Mouse (Mus musculus) left cerebral cortex, postnatal 36 days (tissue): ENCODE measurements around the gene Fsip1. TPM values are rescaled to one million over a fixed set of nuclear protein-coding genes. Genes with fewer than 3 reads are reported as not detected.
"Not testable (repeated sequence)": the region's sequence is repeated elsewhere in the genome, so short reads cannot be mapped to it uniquely, and the experiment has no call there.

Experiments used
- DNase-seq, 2 experiments: peaks; one replicate each; pipeline ENCODE4 v3.0.0; 2021 to 2022; ENCODE audit warnings: low spot score in 2 of 2, mixed read lengths in 1 of 2
- intact Hi-C: fragments of 180-260 bp; cut with DNase I; formaldehyde crosslinking; loops from one replicate; pipeline ENCODE4 v1.15.1; 2025
- total RNA-seq, 2 experiments: library from RNA; stranded (reverse); gene quantifications; 2 replicates each; pipeline ENCODE4 v1.2.3; 2021

Fsip1 gene
- total RNA-seq = under 1 TPM; 0.20 to 0.48 TPM

- DNase-seq = peak; percentile 45 to 60
- intact Hi-C loops = no loop called here
These were observed at the start of gene Fsip1 for GRCm38 (mm10) chr2:118256621-118257053. Gene Fsip1, minus strand, starts transcription at chr2:118256966.

DNA sequence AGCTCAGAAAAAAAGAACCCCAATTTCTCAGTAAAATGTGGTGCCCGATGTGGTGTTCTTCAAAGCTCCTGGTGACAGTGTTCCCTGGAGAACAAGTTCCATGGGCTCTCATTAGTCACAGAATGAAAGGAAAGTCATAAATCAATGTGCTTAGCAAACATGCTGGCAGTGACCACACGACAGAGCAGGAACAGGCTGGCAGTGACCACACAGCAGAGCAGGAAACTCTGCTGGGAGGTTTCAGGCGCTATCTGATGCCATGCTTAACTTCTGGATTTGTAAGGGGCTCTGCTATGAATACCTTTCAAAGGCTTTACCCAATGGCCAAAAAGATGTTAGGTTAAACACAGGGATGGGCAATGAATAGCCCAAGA is 49.7 kb upstream of the Fsip1 start:
- DNase-seq = no peak
- intact Hi-C loops = no loop called here

DNA sequence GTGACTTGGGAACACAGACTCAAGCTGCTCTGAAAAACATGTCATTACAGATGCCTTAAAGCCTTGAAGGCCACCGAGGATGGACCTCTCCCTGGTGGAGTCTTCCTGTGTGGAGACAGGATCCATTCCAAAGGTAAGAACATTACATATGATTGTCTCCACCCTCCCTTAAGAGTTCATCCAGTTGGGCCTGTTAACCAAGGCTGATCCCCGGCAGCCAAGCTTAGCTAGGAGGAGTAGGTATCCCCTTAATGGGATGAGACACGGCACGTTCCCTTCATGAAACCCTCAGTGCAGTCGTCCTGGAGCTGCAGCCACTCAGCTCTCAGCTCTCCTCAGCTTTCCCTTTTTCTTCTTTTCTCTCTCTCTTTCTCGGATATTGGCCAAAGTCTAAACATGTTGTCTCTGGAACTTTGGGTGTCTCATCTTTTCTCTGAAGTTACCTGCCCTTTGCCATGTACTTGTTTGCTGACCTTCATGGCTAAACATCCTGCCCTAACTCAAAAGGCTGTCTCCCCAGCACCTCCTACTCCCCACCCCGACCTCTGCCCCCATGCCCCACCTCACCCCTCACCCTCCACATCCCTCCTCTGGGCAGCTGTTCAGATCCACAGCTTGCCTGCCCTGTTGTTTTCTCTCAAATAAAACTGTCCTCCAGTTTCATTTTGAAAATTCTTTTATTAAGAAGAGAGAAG is 49.2 kb upstream of the Fsip1 start:
- intact Hi-C loops = no loop called here
- no peak for DNase-seq

DNA sequence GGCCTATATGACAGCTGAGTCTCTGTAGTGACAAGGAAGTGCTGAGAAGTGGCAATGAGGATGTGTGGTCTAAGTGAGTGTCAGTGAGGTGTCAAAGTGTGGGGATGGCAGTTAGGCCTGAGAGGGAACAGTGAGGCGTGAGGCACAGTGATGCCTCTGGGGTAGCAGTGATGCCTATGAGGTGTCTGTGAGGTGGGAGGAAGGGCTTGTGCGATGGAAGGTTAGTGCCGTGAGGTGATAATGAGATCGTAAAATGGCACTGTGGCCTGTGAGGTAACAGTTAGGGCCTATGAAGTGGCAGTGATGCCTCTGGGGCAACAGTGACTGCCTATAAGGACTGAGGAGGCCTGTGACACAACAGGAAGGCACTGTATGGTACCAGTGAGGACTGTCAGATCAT is 46.7 kb upstream of the Fsip1 start:
- intact Hi-C loops = no loop called here
- DNase-seq = no peak

- intact Hi-C loops = no loop called here
- no peak for DNase-seq
These were observed 44.9 kb upstream of the Fsip1 start for GRCm38 (mm10) chr2:118301656-118302055.

GRCm38 (mm10) chr2:118301041-118301545 is 44.3 kb upstream of the Fsip1 start:
- DNase-seq = no peak
- intact Hi-C loops = no loop called here

DNA sequence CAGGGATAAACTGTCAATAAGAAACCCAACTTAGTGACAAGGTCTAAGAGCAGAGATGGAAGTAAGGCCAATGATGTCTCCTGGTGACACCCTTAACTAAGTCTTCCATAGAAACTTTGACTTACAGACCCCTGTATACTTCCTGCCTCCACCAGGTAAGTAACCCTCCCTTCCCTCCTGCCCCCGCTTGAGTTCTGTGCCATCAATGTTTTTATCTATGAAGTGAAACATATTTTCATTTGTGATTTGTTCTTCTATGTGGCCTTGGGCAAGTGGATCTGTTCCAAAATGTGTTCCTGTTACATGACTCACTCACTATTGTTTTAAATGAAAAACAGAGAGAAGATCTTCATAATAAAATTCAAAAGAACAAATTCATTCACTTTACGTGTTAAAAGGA is 43.2 kb upstream of the Fsip1 start:
- DNase-seq = no peak
- intact Hi-C loops = no loop called here

GRCm38 (mm10) chr2:118298601-118299000 is 41.8 kb upstream of the Fsip1 start:
- DNase-seq = no peak
- intact Hi-C loops = no loop called here

- intact Hi-C loops = no loop called here
These were observed 41.2 kb upstream of the Fsip1 start for GRCm38 (mm10) chr2:118297966-118298365.

GRCm38 (mm10) chr2:118295505-118295904 is 38.7 kb upstream of the Fsip1 start:
- intact Hi-C loops = no loop called here
- no peak for DNase-seq

More at GRCm38 (mm10) chr2:118297966-118298365, 41.2 kb upstream of the Fsip1 start:
- DNase-seq = no peak

DNA sequence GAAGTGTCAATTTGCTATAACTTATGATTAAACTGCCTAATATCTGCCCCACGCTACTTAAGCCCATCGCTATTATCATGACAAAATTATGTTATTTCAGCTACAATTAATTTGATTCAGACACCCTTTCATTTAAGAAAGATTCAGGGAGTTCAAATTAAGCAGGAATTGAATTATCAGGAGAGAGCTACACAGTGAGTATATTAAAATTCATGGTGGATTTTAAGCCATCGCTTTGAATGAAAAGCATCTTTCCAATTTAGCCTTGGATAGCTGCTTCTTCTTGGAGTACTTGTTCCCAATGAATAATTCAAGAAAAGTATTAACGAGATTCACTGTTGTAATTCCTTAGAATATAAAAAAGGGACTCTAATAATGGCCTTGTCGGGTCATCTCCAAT is 36.8 kb upstream of the Fsip1 start:
- no peak for DNase-seq
- intact Hi-C loops = no loop called here

- intact Hi-C loops, DNase-seq: not testable (repeated sequence)
These were observed 32.3 kb upstream of the Fsip1 start for GRCm38 (mm10) chr2:118289066-118289460.

GRCm38 (mm10) chr2:118288326-118289065 is 31.7 kb upstream of the Fsip1 start:
- intact Hi-C loops = no loop called here
- no peak for DNase-seq

- DNase-seq = no peak
- intact Hi-C loops = no loop called here
These were observed 30.9 kb upstream of the Fsip1 start for GRCm38 (mm10) chr2:118287678-118288077.

DNA sequence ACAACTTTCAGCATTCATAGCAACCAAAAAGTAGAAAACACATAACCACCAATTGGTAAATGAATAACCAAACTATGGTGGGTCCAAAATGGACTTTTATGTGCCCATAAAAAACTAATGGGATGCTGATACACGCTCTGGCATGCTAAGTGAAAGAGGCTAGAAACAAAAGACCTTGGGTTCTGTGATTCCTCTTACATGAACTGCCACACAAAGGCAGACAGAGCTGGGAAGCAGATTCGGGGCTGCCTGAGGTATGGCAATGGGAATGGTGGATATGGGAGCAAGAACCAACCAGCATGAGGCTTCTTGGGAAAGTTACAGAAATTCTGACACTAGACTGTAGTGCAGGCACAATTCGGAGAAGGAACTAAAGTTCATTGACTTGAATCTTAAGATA is 25.7 kb upstream of the Fsip1 start:
- intact Hi-C loops = no loop called here
- no peak for DNase-seq

- intact Hi-C loops = no loop called here
- no peak for DNase-seq
These were observed 21.5 kb upstream of the Fsip1 start for GRCm38 (mm10) chr2:118278249-118278648.

GRCm38 (mm10) chr2:118271606-118272005 is 14.8 kb upstream of the Fsip1 start:
- DNase-seq = no peak
- intact Hi-C loops = no loop called here

GRCm38 (mm10) chr2:118270213-118270612 is 13.4 kb upstream of the Fsip1 start:
- DNase-seq = no peak
- intact Hi-C loops = no loop called here

DNA sequence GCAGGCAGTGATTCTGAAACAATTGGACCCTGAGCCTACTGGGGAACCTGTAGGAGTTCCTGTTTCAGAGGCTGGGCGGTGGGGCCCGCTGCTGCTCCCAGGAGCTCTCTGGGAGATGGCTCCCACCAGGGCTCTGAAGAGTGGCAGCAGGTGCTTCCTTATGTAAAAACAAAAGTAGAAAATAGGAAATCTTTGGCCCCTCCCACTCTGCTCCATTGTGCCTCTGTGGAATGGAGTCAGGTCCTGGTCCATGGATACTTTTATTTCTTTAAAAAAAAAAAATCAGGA is 7.1 kb upstream of the Fsip1 start:
- no peak for DNase-seq
- intact Hi-C loops = loop anchor here (2.0 to 10.0 kb wide), 4 partner anchors 73 to 621 kb away; no protein-coding TSS in a partner anchor

DNA sequence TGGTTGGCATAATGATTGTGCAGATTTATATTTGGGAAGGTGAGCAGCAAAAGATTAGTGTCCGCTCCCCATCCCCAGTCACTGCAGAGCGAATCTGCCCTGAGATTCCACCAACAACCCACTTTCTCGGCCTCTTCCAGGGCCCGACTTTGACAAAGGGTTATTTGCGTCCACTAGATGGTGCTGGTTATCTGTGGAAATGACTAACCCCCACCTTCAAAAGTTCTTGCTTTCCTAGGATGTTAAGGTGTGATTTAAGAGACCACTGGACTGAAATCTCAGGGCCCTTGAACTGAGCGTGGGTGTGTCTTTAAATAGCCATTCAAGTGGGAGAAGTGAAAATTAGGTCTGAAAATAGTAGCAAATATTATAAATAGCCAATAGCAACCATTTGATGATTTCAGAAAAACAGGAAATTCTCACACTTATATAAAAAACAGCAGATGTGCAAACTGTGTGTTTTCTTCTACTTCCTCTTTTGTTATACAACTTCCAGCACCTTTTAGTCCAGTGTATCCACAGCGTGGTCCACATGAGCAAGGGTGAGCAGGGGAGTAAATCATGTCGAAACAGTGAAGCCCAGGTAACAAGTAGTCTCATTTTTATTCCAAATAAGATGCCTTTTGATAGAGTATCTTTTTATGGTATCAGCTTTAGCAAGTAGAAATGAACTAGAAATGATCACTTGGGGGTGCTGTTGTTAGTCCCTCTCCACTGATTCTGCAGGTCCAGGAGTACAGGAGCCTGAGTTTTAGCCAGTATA is 6.6 kb upstream of the Fsip1 start:
- intact Hi-C loops = loop anchor here (2.0 to 10.0 kb wide), 4 partner anchors 73 to 621 kb away; no protein-coding TSS in a partner anchor
- peak; percentile 42 to 46 for DNase-seq
